ENCODE assay signal across 11 mouse cellular contexts in genomic region chr11:29647568-29648319, GRCm38 (mm10). TPM values are rescaled to one million over a fixed set of nuclear protein-coding genes. Genes with fewer than 3 reads are reported as not detected.
DNase-seq lines count a peak whose midpoint lies in the region; ATAC-seq and TF ChIP-seq lines count a peak whose summit lies in the region.
"Had no signal": no experiment of that assay in that cellular context is flagged by ENCODE, and none has a peak within 500 bp of the region (broad histone marks: within the 10 kb centered on the region; RNA-seq: fewer than 3 reads in every experiment).

No protein-coding gene starts in this region.

- TF ChIP-seq EP300 in lung, postnatal 0 days (IDR thresholded peaks at IDR 0.05), result no peak

- no peaks in the 10 kb centered on the region for H3K27me3 ChIP-seq in lung, postnatal 0 days (replicated peaks; ENCODE audit: insufficient read depth, low read length)
- H3K27me3 ChIP-seq in limb, embryonic 10.5 days (ENCODE audit: low read depth, poor library complexity, severe bottlenecking), result no peaks in the 10 kb centered on the region
- H3K27me3 ChIP-seq: limb, embryonic 15.5 days had no signal

- H3K4me1 ChIP-seq in lung, postnatal 0 days (ENCODE audit: insufficient read depth, low read depth, low read length), result no peaks in the 10 kb centered on the region
- peaks cover 7% of the 10 kb centered on the region; the same call in 1 of the 2 replicates for H3K4me1 ChIP-seq in limb, embryonic 10.5 days
- H3K4me1 ChIP-seq: limb, embryonic 15.5 days had no signal

- H3K4me2 ChIP-seq in lung, postnatal 0 days (replicated peaks; ENCODE audit: low read depth, low read length), result 0 out of 2 replicates have a peak overlapping the region, but pooled peaks have one; percentile 6
- H3K4me2 ChIP-seq: limb, embryonic 15.5 days had no signal

- H3K9me3 ChIP-seq in lung, postnatal 0 days (ENCODE audit: low read length), result no peaks in the 10 kb centered on the region
- no peaks in the 10 kb centered on the region for H3K9me3 ChIP-seq in limb, embryonic 10.5 days (replicated peaks)
- H3K9me3 ChIP-seq: limb, embryonic 15.5 days had no signal

- TF ChIP-seq CTCF in lung, postnatal 0 days (IDR thresholded peaks at IDR 0.05), result no peak

- no peak for DNase-seq in lung, postnatal 0 days (ENCODE audit: low spot score)
- no peak for DNase-seq in lung, postnatal 10 days
- no peak for DNase-seq in limb, embryonic 10.5 days (ENCODE audit: low spot score)
- DNase-seq in thymus, postnatal 25 days, result no peak
- DNase-seq: cerebellum, adult 8-10 months; gastrocnemius, postnatal 25 days had no signal

- H3K27ac ChIP-seq in lung, postnatal 0 days (ENCODE audit: low read length), result no peak overlapping the region
- no peak overlapping the region for H3K27ac ChIP-seq in limb, embryonic 10.5 days
- H3K27ac ChIP-seq: limb, embryonic 15.5 days had no signal

- no peaks in the 10 kb centered on the region for H3K36me3 ChIP-seq in lung, postnatal 0 days (ENCODE audit: insufficient read depth, low read length)
- no peaks in the 10 kb centered on the region for H3K36me3 ChIP-seq in limb, embryonic 10.5 days
- H3K36me3 ChIP-seq: limb, embryonic 15.5 days had no signal

- WGBS in lung, postnatal 0 days, result 46% methylated on average over 6 of the region's 6 CpGs
- 65% methylated on average over 6 of the region's 6 CpGs for WGBS in limb, embryonic 10.5 days

- no peak for ATAC-seq in lung, postnatal 0 days
- ATAC-seq in activated CD4-positive, CD25-positive, alpha-beta regulatory T cell, adult 4 months, result peak; percentile 84
- ATAC-seq in inflammation-experienced regulatory T-cells, adult 6 months, result peak; percentile 90
- peak; percentile 86 for ATAC-seq in neutrophil, adult 5-6 weeks (ENCODE audit: extremely low read depth, insufficient number of reproducible peaks, low FRiP score, poor library complexity, severe bottlenecking)
- ATAC-seq in cerebellum, adult (ENCODE audit: insufficient number of reproducible peaks, low FRiP score, low TSS enrichment), result no peak

- H3K4me3 ChIP-seq in lung, postnatal 0 days (ENCODE audit: low read depth, low read length), result no peak overlapping the region
- H3K4me3 ChIP-seq in limb, embryonic 10.5 days, result no peak overlapping the region
- H3K4me3 ChIP-seq: limb, embryonic 15.5 days had no signal

- H3K9ac ChIP-seq in lung, postnatal 0 days (replicated peaks; ENCODE audit: low read depth), result no peak overlapping the region
- H3K9ac ChIP-seq: limb, embryonic 15.5 days had no signal

RNA-seq across cellular contexts. Expression of gene Rtn4, which starts 45.0 kb away (rescaled TPM):
- polyA plus RNA-seq in lung, postnatal 0 days (2015; fragmentation: Nextera tagmentation; extraction: Ambion mirVana), result 57.6 and 67.9 TPM in 2 replicates
- polyA plus RNA-seq in activated CD4-positive, CD25-positive, alpha-beta regulatory T cell, adult 4 months (2017; shearing (Covaris generic)), result 10 to 100 TPM; 19.4 to 21.9 TPM
- polyA plus RNA-seq in inflammation-experienced regulatory T-cells, adult 6 months (2017; shearing (Covaris generic)), result 10 to 100 TPM; 16.3 to 26.1 (median 25.6) TPM
- 153 and 155 TPM in 2 replicates for total RNA-seq in neutrophil, adult 5-6 weeks (2017)
- 53.6 and 64.7 TPM in 2 replicates for polyA plus RNA-seq in limb, embryonic 10.5 days (2016; fragmentation: Nextera tagmentation; extraction: Ambion mirVana)

Comparison
In these comparisons a context has a peak if more than half of its experiments do, and no peak if none do; other contexts are left out.
1. ATAC-seq: peak in activated CD4-positive, CD25-positive, alpha-beta regulatory T cell, adult 4 months (single experiment), inflammation-experienced regulatory T-cells, adult 6 months (single experiment) and neutrophil, adult 5-6 weeks (single experiment); none in lung, postnatal 0 days (single experiment) and cerebellum, adult (single experiment).